Mouse (Mus musculus): ENCODE data around the gene Cracr2b.
A peak's percentile ranks its signal among the peaks of the same experiment; 100 is the strongest.

The Cracr2b gene

GRCm38 (mm10) chr7:141460391-141461113 is at the start of gene Cracr2b:
Gene Cracr2b, plus strand, starts transcription at chr7:141461094.
- peak; percentile 53 for DNase-seq

GRCm38 (mm10) chr7:141411667-141412066 is 49.2 kb upstream of the Cracr2b start:
- no peak for DNase-seq

GRCm38 (mm10) chr7:141413331-141413730 is 47.6 kb upstream of the Cracr2b start:
- peak; percentile 44 for DNase-seq

GRCm38 (mm10) chr7:141413809-141414584 is 46.9 kb upstream of the Cracr2b start, which contains the start of gene Gatd1:
Gene Gatd1, minus strand, starts transcription at chr7:141414136.
- peak; percentile 99 for DNase-seq

GRCm38 (mm10) chr7:141416144-141416841 is 44.6 kb upstream of the Cracr2b start:
- no peak for DNase-seq

- no peak for DNase-seq
Observed at GRCm38 (mm10) chr7:141417731-141418681, 42.9 kb upstream of the Cracr2b start.

GRCm38 (mm10) chr7:141418970-141419369 is 41.9 kb upstream of the Cracr2b start:
- DNase-seq = peak; percentile 42

- DNase-seq = no peak
Observed at GRCm38 (mm10) chr7:141420030-141420702, 40.7 kb upstream of the Cracr2b start.

GRCm38 (mm10) chr7:141423811-141424210 is 37.1 kb upstream of the Cracr2b start:
- no peak for DNase-seq

GRCm38 (mm10) chr7:141426948-141427730 is 33.8 kb upstream of the Cracr2b start:
- DNase-seq = no peak

GRCm38 (mm10) chr7:141428701-141429100 is 32.2 kb upstream of the Cracr2b start:
- no peak for DNase-seq

- peak; percentile 89 for DNase-seq
Observed at GRCm38 (mm10) chr7:141429310-141429709, 31.6 kb upstream of the Cracr2b start, which contains the start of gene Cend1. Gene Cend1, minus strand, starts transcription at chr7:141429491.

GRCm38 (mm10) chr7:141429840-141430584 is 30.9 kb upstream of the Cracr2b start:
- DNase-seq = peak; percentile 55

GRCm38 (mm10) chr7:141430585-141431240 is 30.2 kb upstream of the Cracr2b start:
- peak; percentile 53 for DNase-seq

GRCm38 (mm10) chr7:141431434-141432185 is 29.3 kb upstream of the Cracr2b start:
- peak; percentile 50 for DNase-seq

- DNase-seq = peak; percentile 67
Observed at GRCm38 (mm10) chr7:141432186-141432611, 28.7 kb upstream of the Cracr2b start.

GRCm38 (mm10) chr7:141432741-141433516 is 28.0 kb upstream of the Cracr2b start:
- DNase-seq = peak; percentile 93

Measured in cerebellum, adult 8-10 months (tissue).